8 mouse cellular contexts compared by ENCODE assay signal in genomic region chr2:155357686-155358399, GRCm38 (mm10). TPM values are rescaled to one million over a fixed set of nuclear protein-coding genes. Genes with fewer than 3 reads are reported as not detected.
DNase-seq lines count a peak whose midpoint lies in the region; ATAC-seq and TF ChIP-seq lines count a peak whose summit lies in the region.

No protein-coding gene starts in this region.

- ATAC-seq in forebrain, embryonic 14.5 days, result peak; percentile 43
- peak; percentile 88 for ATAC-seq in kidney, postnatal 0 days (replicated peaks; ENCODE audit: low FRiP score, low read depth)
- ATAC-seq in midbrain, embryonic 12.5 days (ENCODE audit: low FRiP score, low read depth), result peak; percentile 51

- no peak for TF ChIP-seq POLR2A in bone marrow, adult 2 months (IDR thresholded peaks at IDR 0.05; ENCODE audit: borderline replicate concordance, control insufficient read depth, low read depth, low read length)

- 24% methylated on average over 14 of the region's 14 CpGs for WGBS in bone marrow, adult 2 months
- 33% methylated on average over 14 of the region's 14 CpGs for WGBS in forebrain, embryonic 14.5 days
- 30% methylated on average over 14 of the region's 14 CpGs for WGBS in kidney, postnatal 0 days
- 35% methylated on average over 14 of the region's 14 CpGs for WGBS in midbrain, embryonic 12.5 days

- peak overlapping the region; percentile 96 for H3K4me3 ChIP-seq in layer of hippocampus, adult 2 months
- peak overlapping the region; percentile 51 for H3K4me3 ChIP-seq in bone marrow, adult 2 months (replicated peaks; ENCODE audit: control insufficient read depth, low read depth, low read length)
- H3K4me3 ChIP-seq in forebrain, embryonic 14.5 days (ENCODE audit: low read depth, low read length), result peak overlapping the region; percentile 89
- peak overlapping the region; percentile 90 for H3K4me3 ChIP-seq in kidney, postnatal 0 days (replicated peaks; ENCODE audit: low read depth, low read length)
- peak overlapping the region; percentile 71 for H3K4me3 ChIP-seq in midbrain, embryonic 12.5 days

- H3K9ac ChIP-seq in forebrain, embryonic 14.5 days (ENCODE audit: low read length), result peak overlapping the region; percentile 62
- peak overlapping the region; percentile 19; the same call in 1 of the 2 replicates for H3K9ac ChIP-seq in kidney, postnatal 0 days (ENCODE audit: low read depth, low read length)
- H3K9ac ChIP-seq in midbrain, embryonic 12.5 days (replicated peaks), result peak overlapping the region; percentile 54

- no peaks in the 10 kb centered on the region for H3K27me3 ChIP-seq in forebrain, embryonic 14.5 days (replicated peaks; ENCODE audit: control insufficient read depth, insufficient read depth, low read length)
- H3K27me3 ChIP-seq in kidney, postnatal 0 days (ENCODE audit: insufficient read depth, low read length), result no peaks in the 10 kb centered on the region
- no peaks in the 10 kb centered on the region for H3K27me3 ChIP-seq in midbrain, embryonic 12.5 days

- peak overlapping the region; percentile 79 for H3K27ac ChIP-seq in layer of hippocampus, adult 2 months
- H3K27ac ChIP-seq in bone marrow, adult 2 months (ENCODE audit: control insufficient read depth, insufficient read depth, low read depth, low read length, poor library complexity), result no peak overlapping the region
- H3K27ac ChIP-seq in forebrain, embryonic 14.5 days (ENCODE audit: low read depth, low read length), result peak overlapping the region; percentile 55
- peak overlapping the region; percentile 81 for H3K27ac ChIP-seq in kidney, postnatal 0 days
- H3K27ac ChIP-seq in midbrain, embryonic 12.5 days (replicated peaks), result 0 out of 2 replicates have a peak overlapping the region, but pooled peaks have one; percentile 35

- no peaks in the 10 kb centered on the region for H3K36me3 ChIP-seq in forebrain, embryonic 14.5 days (ENCODE audit: control insufficient read depth, insufficient read depth, low read length)
- no peaks in the 10 kb centered on the region for H3K36me3 ChIP-seq in kidney, postnatal 0 days (ENCODE audit: insufficient read depth, low read length)
- H3K36me3 ChIP-seq in midbrain, embryonic 12.5 days, result no peaks in the 10 kb centered on the region

- H3K4me2 ChIP-seq in forebrain, embryonic 14.5 days (ENCODE audit: low read length), result peak overlapping the region; percentile 78
- H3K4me2 ChIP-seq in kidney, postnatal 0 days (ENCODE audit: low read length), result peak overlapping the region; percentile 56
- H3K4me2 ChIP-seq in midbrain, embryonic 12.5 days (replicated peaks), result peak overlapping the region; percentile 78

- no peak for DNase-seq in layer of hippocampus, adult 2 months (ENCODE audit: low spot score in 2 of 2)
- DNase-seq in layer of hippocampus, adult 18-20 months (ENCODE audit: low spot score in 2 of 2), result no peak
- DNase-seq in forebrain, embryonic 14.5 days (ENCODE audit: low spot score), result no peak
- peak; percentile 70 for DNase-seq in kidney, postnatal 0 days (ENCODE audit: low spot score)
- no peak for DNase-seq in ovary, postnatal 14 days (ENCODE audit: low spot score)
- DNase-seq in layer of hippocampus, adult 11-12 months (ENCODE audit: low spot score), result no peak

- no peaks in the 10 kb centered on the region for H3K9me3 ChIP-seq in forebrain, embryonic 14.5 days (replicated peaks; ENCODE audit: control insufficient read depth, low read length)
- no peaks in the 10 kb centered on the region for H3K9me3 ChIP-seq in kidney, postnatal 0 days (replicated peaks; ENCODE audit: low read length)
- no peaks in the 10 kb centered on the region for H3K9me3 ChIP-seq in midbrain, embryonic 12.5 days

- no peaks in the 10 kb centered on the region; the same call in 1 of the 2 replicates for H3K4me1 ChIP-seq in bone marrow, adult 2 months (ENCODE audit: control insufficient read depth, insufficient read depth, low read length)
- H3K4me1 ChIP-seq in forebrain, embryonic 14.5 days (ENCODE audit: control insufficient read depth, insufficient read depth, low read length), result peaks cover 7% of the 10 kb centered on the region; the same call in 1 of the 2 replicates
- peaks cover 4% of the 10 kb centered on the region; the same call in 1 of the 2 replicates for H3K4me1 ChIP-seq in kidney, postnatal 0 days (replicated peaks; ENCODE audit: insufficient read depth, low read length)
- peaks cover 14% of the 10 kb centered on the region for H3K4me1 ChIP-seq in midbrain, embryonic 12.5 days

- no peak; the same call in 1 of the 2 replicates for TF ChIP-seq CTCF in layer of hippocampus, adult 2 months (conservative IDR thresholded peaks at IDR 0.05)
- no peak for TF ChIP-seq CTCF in bone marrow, adult 2 months (IDR thresholded peaks at IDR 0.05; ENCODE audit: control insufficient read depth, insufficient read depth, low read length)
- no peak for TF ChIP-seq CTCF in kidney, postnatal 0 days (IDR thresholded peaks at IDR 0.05; ENCODE audit: low read depth)

RNA-seq across cellular contexts. Expression of gene Pigu, which starts 0.6 kb away (rescaled TPM):
- total RNA-seq in layer of hippocampus, adult 2 months (2021), result 10 to 100 TPM; 26.3 to 26.6 TPM
- 10 to 100 TPM; 27.9 to 29.8 TPM for total RNA-seq in layer of hippocampus, adult 18-20 months (2021)
- 13.5 and 14.6 TPM in 2 replicates for polyA plus RNA-seq in bone marrow, adult 2 months (2011; ENCODE audit: insufficient read depth, insufficient read length, low replicate concordance, missing spikeins)
- 63.6 and 70.8 TPM in 2 replicates for polyA plus RNA-seq in forebrain, embryonic 14.5 days (2014; fragmentation: Nextera tagmentation; extraction: Ambion mirVana)
- 51.9 and 55.5 TPM in 2 replicates for polyA plus RNA-seq in kidney, postnatal 0 days (2015; fragmentation: Nextera tagmentation; extraction: Ambion mirVana)
- polyA plus RNA-seq in midbrain, embryonic 12.5 days (2016; fragmentation: Nextera tagmentation; extraction: Ambion mirVana), result 44.7 and 46.9 TPM in 2 replicates

RNA-seq across cellular contexts. Expression of gene Trp53inp2, which starts 23.0 kb away (rescaled TPM):
- total RNA-seq in layer of hippocampus, adult 2 months (2021), result 100 to 1,000 TPM; 109 to 111 TPM
- total RNA-seq in layer of hippocampus, adult 18-20 months (2021), result 100 to 1,000 TPM; 109 TPM
- polyA plus RNA-seq in bone marrow, adult 2 months (2011; ENCODE audit: insufficient read depth, insufficient read length, low replicate concordance, missing spikeins), result 15.1 and 17.4 TPM in 2 replicates
- polyA plus RNA-seq in forebrain, embryonic 14.5 days (2014; fragmentation: Nextera tagmentation; extraction: Ambion mirVana), result 57.7 and 72.6 TPM in 2 replicates
- 35.9 and 38.1 TPM in 2 replicates for polyA plus RNA-seq in kidney, postnatal 0 days (2015; fragmentation: Nextera tagmentation; extraction: Ambion mirVana)
- 103 and 119 TPM in 2 replicates for polyA plus RNA-seq in midbrain, embryonic 12.5 days (2016; fragmentation: Nextera tagmentation; extraction: Ambion mirVana)
